Mouse (Mus musculus) lung, postnatal 0 days (tissue): ENCODE data around the gene Ptbp1. TPM values are rescaled to one million over a fixed set of nuclear protein-coding genes. Genes with fewer than 3 reads are reported as not detected.

ENCODE experiments used
- ATAC-seq: fragments of 200-750 bp; cut with Nextera tagmentation; 2 replicates; pipeline ENCODE4 v1.8.0; 2017; ENCODE audit warnings: moderate library complexity
- DNase-seq: peaks from one replicate; pipeline ENCODE4 v3.0.0-alpha.2; 2016; ENCODE audit warnings: low spot score
- H3K27ac ChIP-seq: fragments of 300-500 bp; sonication (generic); 2 replicates; pipeline ENCODE4 v1.5.1; 2014; ENCODE audit warnings: antibody characterized with exemption, mild to moderate bottlenecking, low read length, mixed read lengths
- H3K27me3 ChIP-seq: fragments of 300-500 bp; sonication (generic); replicated peaks from 2 replicates; pipeline ENCODE4 v1.6.1; 2014; ENCODE audit warnings: low read length, mixed read lengths; ENCODE audit not compliant: insufficient read depth
- H3K36me3 ChIP-seq: fragments of 300-500 bp; sonication (generic); 2 replicates; pipeline ENCODE4 v1.6.1; 2014; ENCODE audit warnings: low read length, mixed read lengths; ENCODE audit not compliant: insufficient read depth
- H3K4me1 ChIP-seq: fragments of 300-500 bp; sonication (generic); 2 replicates; pipeline ENCODE4 v1.6.1; 2014; ENCODE audit warnings: antibody characterized with exemption, low read depth, low read length, mixed read lengths; ENCODE audit not compliant: insufficient read depth
- H3K4me2 ChIP-seq: fragments of 300-500 bp; sonication (generic); replicated peaks from 2 replicates; pipeline ENCODE4 v1.6.1; 2014; ENCODE audit warnings: low read depth, mild to moderate bottlenecking, low read length, moderate library complexity, mixed read lengths
- H3K4me3 ChIP-seq: fragments of 300-500 bp; sonication (generic); 2 replicates; pipeline ENCODE4 v1.5.1; 2014; ENCODE audit warnings: low read depth, low read length
- H3K9ac ChIP-seq: fragments of 300-500 bp; sonication (generic); replicated peaks from 2 replicates; pipeline ENCODE4 v1.6.1; 2014; ENCODE audit warnings: low read depth, mild to moderate bottlenecking
- H3K9me3 ChIP-seq: fragments of 300-500 bp; sonication (generic); 2 replicates; pipeline ENCODE4 v1.6.1; 2016; ENCODE audit warnings: low read length, mixed read lengths
- CTCF ChIP-seq: IDR thresholded peaks from 2 replicates; pipeline ENCODE4 v1.5.1; 2016; ENCODE audit warnings: antibody characterized with exemption, mild to moderate bottlenecking
- EP300 ChIP-seq: IDR thresholded peaks from 2 replicates; pipeline ENCODE4 v1.6.1; 2016; ENCODE audit warnings: antibody characterized with exemption, mild to moderate bottlenecking, control low read depth
- WGBS: fragments of 180-500 bp; shearing (Covaris S2); extraction: QIAGEN DNeasy Blood & Tissue Kit; methylation state at CpG from one replicate; pipeline ENCODE4 v1.1.7; 2014; 5-methylcytosine and 5-hydroxymethylcytosine counted together
- polyA plus RNA-seq: library from polyadenylated mRNA; unstranded; fragments of >200 nt; fragmentation: Nextera tagmentation; extraction: Ambion mirVana; gene quantifications from 2 replicates; pipeline ENCODE4 v1.2.1, GENCODE M21; 2015

The Ptbp1 gene
- polyA plus RNA-seq, 1 experiment from 2014 or later, result 109 TPM

DNA sequence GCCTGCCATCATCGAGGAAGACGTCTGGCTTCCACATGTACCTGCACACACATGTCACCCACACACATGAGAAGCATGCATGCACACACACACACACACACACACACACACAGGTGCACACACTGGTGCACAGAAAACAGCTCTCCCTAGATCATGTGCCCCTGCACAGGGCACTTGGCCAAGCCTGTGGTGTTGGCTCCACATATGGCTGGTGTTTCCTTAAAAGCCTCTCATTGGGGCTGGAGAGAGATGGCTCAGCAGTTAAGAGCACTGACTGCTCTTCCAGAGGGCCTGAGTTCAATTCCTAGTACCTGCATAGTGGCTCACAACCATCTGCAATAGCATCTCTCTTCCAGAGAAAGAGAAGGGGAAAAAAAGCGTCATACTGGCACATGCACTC, 22.6 kb upstream of the Ptbp1 start:
- Histone ChIP-seq H3K27me3 (no peaks in the 10 kb centered on the region), H3K27ac (no peak overlapping the region), H3K4me1 (no peaks in the 10 kb centered on the region), H3K36me3 (no peaks in the 10 kb centered on the region), H3K9me3 (no peaks in the 10 kb centered on the region), H3K4me2 (no peak overlapping the region), H3K4me3 (no peak overlapping the region), H3K9ac (no peak overlapping the region)
- no peak for ATAC-seq
- no peak for TF ChIP-seq EP300
- no peak for TF ChIP-seq CTCF
- DNase-seq, result no peak
- 91% methylated on average over 3 of the region's 3 CpGs for WGBS

DNA sequence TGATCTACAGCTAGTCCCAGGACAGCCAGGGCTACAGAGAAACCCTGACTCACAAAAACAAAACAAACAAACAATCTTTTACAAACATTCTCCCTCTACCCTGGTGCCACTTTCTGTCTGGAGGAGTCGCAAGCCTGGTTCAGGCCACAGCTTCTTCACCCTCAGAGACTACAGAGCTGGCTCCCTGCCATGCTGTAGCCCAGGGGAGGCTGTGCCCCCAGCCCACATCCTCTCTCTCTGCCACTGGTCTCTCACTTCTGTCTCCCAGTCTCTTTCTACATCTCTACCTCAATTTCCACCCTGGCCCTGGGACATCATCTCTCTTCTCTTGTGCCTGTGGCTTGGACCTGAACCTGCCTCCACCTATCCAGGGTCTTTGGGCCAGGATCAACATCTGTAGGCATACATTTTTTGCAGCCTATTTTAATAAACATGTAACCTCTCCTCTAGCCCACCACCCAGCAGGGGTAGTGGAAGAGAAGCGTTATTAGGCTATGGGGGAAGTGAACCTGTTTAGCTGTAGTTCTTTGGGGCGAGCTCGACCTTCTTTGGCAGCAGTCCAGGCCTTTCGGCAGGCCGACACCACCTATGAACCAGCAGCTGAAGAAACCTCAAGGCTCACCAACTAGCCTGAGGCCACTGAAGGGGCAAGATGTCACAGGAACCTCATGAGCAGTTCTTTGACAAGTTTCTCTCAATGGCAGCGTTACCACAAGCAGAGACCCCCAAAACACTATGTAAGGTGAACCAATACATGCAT, 22.0 kb upstream of the Ptbp1 start:
- WGBS, result 50% methylated on average over 7 of the region's 7 CpGs
- H3K27ac ChIP-seq, result no peak overlapping the region
- no peaks in the 10 kb centered on the region for H3K4me1 ChIP-seq
- no peak for DNase-seq
- no peak overlapping the region for H3K4me3 ChIP-seq
- no peaks in the 10 kb centered on the region for H3K9me3 ChIP-seq
- no peaks in the 10 kb centered on the region for H3K36me3 ChIP-seq
- H3K4me2 ChIP-seq, result no peak overlapping the region
- H3K27me3 ChIP-seq, result no peaks in the 10 kb centered on the region
- H3K9ac ChIP-seq, result no peak overlapping the region
- no peak for ATAC-seq
- no peak for TF ChIP-seq EP300
- no peak for TF ChIP-seq CTCF

GRCm38 (mm10) chr10:79832786-79833181, 21.4 kb upstream of the Ptbp1 start:
- no peak for TF ChIP-seq CTCF
- TF ChIP-seq EP300, result no peak
- DNase-seq (no peak), ATAC-seq (no peak)
- H3K36me3 ChIP-seq, result no peaks in the 10 kb centered on the region
- no peaks in the 10 kb centered on the region for H3K27me3 ChIP-seq
- 61% methylated on average over 9 of the region's 9 CpGs for WGBS
- no peaks in the 10 kb centered on the region for H3K4me1 ChIP-seq
- H3K9me3 ChIP-seq, result no peaks in the 10 kb centered on the region
- H3K27ac ChIP-seq, result no peak overlapping the region
- H3K4me3 ChIP-seq, result no peak overlapping the region
- H3K4me2 ChIP-seq, result no peak overlapping the region
- no peak overlapping the region for H3K9ac ChIP-seq

GRCm38 (mm10) chr10:79834769-79835398, 19.3 kb upstream of the Ptbp1 start:
- Histone ChIP-seq H3K9ac (no peak overlapping the region), H3K27me3 (no peaks in the 10 kb centered on the region), H3K9me3 (no peaks in the 10 kb centered on the region), H3K4me3 (no peak overlapping the region), H3K4me2 (no peak overlapping the region), H3K27ac (no peak overlapping the region), H3K36me3 (no peaks in the 10 kb centered on the region), H3K4me1 (no peaks in the 10 kb centered on the region)
- ATAC-seq (peak; percentile 66), DNase-seq (peak; percentile 84)
- peak; percentile 98 for TF ChIP-seq CTCF
- TF ChIP-seq EP300, result no peak
- WGBS, result 15% methylated on average over 9 of the region's 9 CpGs

- TF ChIP-seq EP300 (no peak), CTCF (peak; percentile 52)
- WGBS, result 99% methylated on average over 3 of the region's 3 CpGs
- no peak for ATAC-seq
These were observed 17.3 kb upstream of the Ptbp1 start for GRCm38 (mm10) chr10:79836918-79837317.

DNA sequence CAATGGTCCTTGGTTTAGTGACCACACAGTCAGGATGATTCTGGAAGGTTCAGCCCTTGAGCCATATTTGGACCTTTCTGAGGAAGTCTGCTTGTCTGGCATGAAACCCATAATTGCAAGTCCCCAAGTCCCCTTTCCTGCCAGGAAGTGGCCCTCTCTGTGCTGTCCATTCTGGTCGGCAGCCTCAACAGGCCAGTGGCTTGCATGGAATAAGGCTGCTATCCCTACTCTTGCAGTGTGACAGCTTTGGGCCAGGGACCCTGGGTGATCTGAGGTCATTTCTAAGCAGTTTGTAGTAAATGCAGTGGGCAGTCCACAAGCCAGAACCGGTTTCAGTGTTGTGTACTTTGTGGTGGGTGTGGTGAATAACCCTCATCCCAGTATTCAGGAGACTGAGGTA, 16.1 kb upstream of the Ptbp1 start:
- DNase-seq, result no peak
- ATAC-seq, result no peak
- Histone ChIP-seq H3K9ac (no peak overlapping the region), H3K27me3 (no peaks in the 10 kb centered on the region), H3K4me3 (no peak overlapping the region), H3K9me3 (no peaks in the 10 kb centered on the region), H3K4me2 (no peak overlapping the region), H3K4me1 (peaks cover 3% of the 10 kb centered on the region; the same call in 1 of the 2 replicates), H3K36me3 (no peaks in the 10 kb centered on the region), H3K27ac (no peak overlapping the region)
- TF ChIP-seq EP300 (no peak), CTCF (no peak)
- 21% methylated on average over 2 of the region's 2 CpGs for whole genome bisulfite sequencing

More at GRCm38 (mm10) chr10:79836918-79837317, 17.3 kb upstream of the Ptbp1 start:
- Histone ChIP-seq H3K27ac (no peak overlapping the region), H3K4me2 (no peak overlapping the region), H3K9me3 (no peaks in the 10 kb centered on the region), H3K27me3 (no peaks in the 10 kb centered on the region), H3K36me3 (no peaks in the 10 kb centered on the region), H3K4me1 (peaks cover 3% of the 10 kb centered on the region; the same call in 1 of the 2 replicates), H3K9ac (no peak overlapping the region), H3K4me3 (no peak overlapping the region)
- DNase-seq, result no peak
